Mouse (Mus musculus): ENCODE results near the gene Bmper. TPM values are rescaled to one million over a fixed set of nuclear protein-coding genes. Genes with fewer than 3 reads are reported as not detected.

The Bmper gene
- polyA plus RNA-seq, 1 experiment from 2014 or later, result 8.4 TPM

- no peak for DNase-seq (ENCODE audit: low spot score)
- H3K4me1 ChIP-seq (replicated peaks; ENCODE audit: control insufficient read depth, insufficient read depth, low read length), result no peaks in the 10 kb centered on the region
- 0 out of 2 replicates have a peak, but pooled peaks cover 7% of the 10 kb centered on the region for H3K9me3 ChIP-seq (ENCODE audit: control insufficient read depth, low read length)
- H3K27me3 ChIP-seq (ENCODE audit: control insufficient read depth, insufficient read depth, low read length), result no peaks in the 10 kb centered on the region
- H3K27ac ChIP-seq, result no peak overlapping the region
- no peak overlapping the region for H3K9ac ChIP-seq
- 26% methylated on average over 3 of the region's 3 CpGs for WGBS
- no peak for ATAC-seq (ENCODE audit: low FRiP score)
- H3K4me3 ChIP-seq (replicated peaks; ENCODE audit: low read length), result no peak overlapping the region
- no peaks in the 10 kb centered on the region for H3K36me3 ChIP-seq (replicated peaks; ENCODE audit: control insufficient read depth, insufficient read depth)
- H3K4me2 ChIP-seq (replicated peaks), result no peak overlapping the region
Observed at GRCm38 (mm10) chr9:23497626-23498025, 274.8 kb downstream of the Bmper start.

GRCm38 (mm10) chr9:23533870-23534269, 311.0 kb downstream of the Bmper start:
- H3K4me1 ChIP-seq (replicated peaks; ENCODE audit: control insufficient read depth, insufficient read depth, low read length), result no peaks in the 10 kb centered on the region
- no peaks in the 10 kb centered on the region for H3K27me3 ChIP-seq (ENCODE audit: control insufficient read depth, insufficient read depth, low read length)
- ATAC-seq (ENCODE audit: low FRiP score) (no peak), DNase-seq (ENCODE audit: low spot score) (no peak)
- WGBS, result 43% methylated on average over 1 of the region's 1 CpGs
- no peak overlapping the region for H3K9ac ChIP-seq
- no peak overlapping the region for H3K27ac ChIP-seq
- H3K4me2 ChIP-seq (replicated peaks), result no peak overlapping the region
- H3K9me3 ChIP-seq (ENCODE audit: control insufficient read depth, low read length), result no peaks in the 10 kb centered on the region
- no peak overlapping the region for H3K4me3 ChIP-seq (replicated peaks; ENCODE audit: low read length)
- H3K36me3 ChIP-seq (replicated peaks; ENCODE audit: control insufficient read depth, insufficient read depth), result no peaks in the 10 kb centered on the region

Measured in hindbrain, embryonic 14.5 days (tissue).